Mouse (Mus musculus) liver, adult (tissue): ENCODE results near the gene Dync2li1.

Experiments
- GATA4 ChIP-seq: IDR thresholded peaks from 2 replicates; pipeline ENCODE4 v1.6.1; 2014; ENCODE audit warnings: mild to moderate bottlenecking, low read length; ENCODE audit not compliant: insufficient replicate concordance

Gene Dync2li1

DNA sequence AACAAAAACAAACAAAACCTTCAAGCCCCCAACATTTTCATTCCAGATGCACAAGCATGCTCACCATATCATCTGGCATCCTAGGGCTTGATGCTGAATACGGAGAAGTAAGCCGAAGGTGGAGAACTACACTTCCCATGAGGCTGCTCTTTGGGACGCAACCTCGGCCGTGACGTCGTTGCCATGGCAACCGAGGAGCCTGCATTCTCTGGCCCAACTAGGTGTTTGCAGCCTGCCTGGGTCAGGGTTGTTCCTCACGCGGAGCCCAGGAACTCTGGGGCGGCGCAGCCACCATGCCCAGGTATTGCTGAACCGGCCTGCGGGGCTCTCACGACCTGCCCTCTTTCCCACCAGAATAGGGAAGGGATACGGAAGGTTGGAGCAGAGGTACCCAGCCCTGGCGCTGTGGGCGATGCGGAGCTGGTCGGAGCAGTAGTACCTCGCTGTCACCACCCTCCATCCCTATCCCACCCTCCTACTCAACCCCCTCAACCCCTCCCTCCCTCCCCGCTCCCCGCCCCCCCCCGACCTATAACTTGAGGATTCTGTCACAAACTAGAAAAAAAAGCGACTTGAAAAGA is at the start of gene Dync2li1:
Dync2li1 (plus strand) TSS at position 221 of the 581 bp plus-strand sequence.
- no peak for TF ChIP-seq GATA4

DNA sequence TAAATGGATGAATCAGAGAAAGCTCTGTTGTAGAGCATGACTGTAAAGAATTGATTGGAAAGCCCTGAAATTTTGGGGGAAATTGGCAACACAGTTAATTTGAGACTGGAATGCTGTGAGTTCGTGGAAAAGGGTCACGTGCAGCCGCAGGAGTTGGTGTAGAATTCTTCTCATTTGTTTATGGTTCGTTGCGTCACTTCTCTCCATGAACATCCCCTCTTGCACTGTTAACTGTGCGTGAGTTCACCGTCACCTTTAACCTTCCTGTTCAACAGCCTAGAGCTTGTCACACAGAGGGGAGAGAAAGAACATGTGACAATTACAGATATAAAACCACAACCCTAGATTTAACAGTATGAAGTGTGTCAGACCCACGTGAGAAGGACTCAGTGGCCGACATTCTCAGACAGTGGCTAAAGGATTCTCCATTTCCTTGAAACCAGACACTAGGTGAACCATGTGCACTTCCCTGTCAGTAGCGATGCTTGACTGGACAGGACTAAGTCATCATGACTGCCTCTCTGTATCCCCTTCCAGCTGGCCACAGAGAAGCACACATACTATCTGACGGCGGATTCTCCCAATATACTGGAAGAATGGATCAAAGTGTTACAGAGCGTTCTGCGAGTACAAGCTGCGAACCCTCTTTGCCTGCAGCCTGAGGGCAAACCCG is 49.5 kb upstream of the Dync2li1 start:
- no peak for TF ChIP-seq GATA4

DNA sequence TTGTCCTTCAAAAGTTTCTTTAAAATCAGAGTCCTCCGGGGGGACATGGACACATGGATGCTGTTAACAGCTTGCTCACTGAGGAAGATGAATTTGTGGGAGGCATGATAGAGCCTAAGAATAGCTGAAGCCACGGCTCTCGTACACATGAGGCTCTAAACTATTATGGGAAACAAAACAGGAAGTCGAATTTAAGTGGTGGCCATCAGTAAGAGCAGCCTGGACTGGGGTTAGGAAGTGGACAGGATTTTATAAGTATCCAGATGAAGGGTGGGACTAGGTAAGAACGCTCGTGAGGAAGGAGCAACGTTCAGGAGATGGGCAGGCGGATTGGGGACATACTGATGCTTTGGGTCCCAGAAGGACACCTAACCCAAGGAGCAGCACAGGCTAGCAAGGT is 47.0 kb upstream of the Dync2li1 start:
- no peak for TF ChIP-seq GATA4

DNA sequence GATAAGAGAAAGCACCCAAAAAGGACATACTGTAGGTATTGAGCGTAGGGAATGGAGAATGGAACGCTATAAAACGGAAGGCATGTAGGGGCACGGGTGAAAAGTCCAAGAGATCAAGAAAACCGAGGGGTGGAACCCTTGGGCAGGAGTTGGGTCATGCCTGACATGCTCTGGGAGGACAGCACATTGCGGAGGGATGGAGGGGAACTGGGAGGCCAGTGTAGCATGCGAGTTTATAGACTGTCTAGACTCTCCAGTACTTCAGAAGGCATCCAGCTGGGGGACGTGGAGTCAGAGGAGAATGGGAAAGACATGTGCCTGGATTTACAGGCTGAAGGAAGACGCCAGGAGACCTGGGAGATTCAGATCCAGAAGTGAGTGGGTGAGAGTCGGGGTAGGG is 46.5 kb upstream of the Dync2li1 start:
- TF ChIP-seq GATA4: no peak

DNA sequence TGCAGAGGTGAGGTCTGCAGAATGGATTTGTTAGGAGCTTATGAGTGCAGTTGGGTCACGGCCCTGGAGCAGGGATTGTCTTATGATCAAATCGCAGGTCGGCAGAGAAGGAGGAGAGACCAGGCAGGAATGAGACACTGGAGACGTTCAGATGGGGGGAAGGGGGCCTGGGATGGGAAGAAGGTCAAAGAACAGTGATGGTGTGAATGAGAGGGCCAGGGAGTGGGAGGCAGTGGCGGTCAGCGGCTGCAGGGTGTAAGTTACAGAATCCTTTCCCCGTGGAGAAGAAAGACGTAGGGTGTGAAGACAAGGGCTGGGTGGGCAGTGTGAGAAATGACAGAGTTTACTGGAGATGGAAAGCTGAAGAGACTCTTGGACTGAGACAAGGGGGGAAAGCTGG is 45.5 kb upstream of the Dync2li1 start:
- TF ChIP-seq GATA4: no peak

DNA sequence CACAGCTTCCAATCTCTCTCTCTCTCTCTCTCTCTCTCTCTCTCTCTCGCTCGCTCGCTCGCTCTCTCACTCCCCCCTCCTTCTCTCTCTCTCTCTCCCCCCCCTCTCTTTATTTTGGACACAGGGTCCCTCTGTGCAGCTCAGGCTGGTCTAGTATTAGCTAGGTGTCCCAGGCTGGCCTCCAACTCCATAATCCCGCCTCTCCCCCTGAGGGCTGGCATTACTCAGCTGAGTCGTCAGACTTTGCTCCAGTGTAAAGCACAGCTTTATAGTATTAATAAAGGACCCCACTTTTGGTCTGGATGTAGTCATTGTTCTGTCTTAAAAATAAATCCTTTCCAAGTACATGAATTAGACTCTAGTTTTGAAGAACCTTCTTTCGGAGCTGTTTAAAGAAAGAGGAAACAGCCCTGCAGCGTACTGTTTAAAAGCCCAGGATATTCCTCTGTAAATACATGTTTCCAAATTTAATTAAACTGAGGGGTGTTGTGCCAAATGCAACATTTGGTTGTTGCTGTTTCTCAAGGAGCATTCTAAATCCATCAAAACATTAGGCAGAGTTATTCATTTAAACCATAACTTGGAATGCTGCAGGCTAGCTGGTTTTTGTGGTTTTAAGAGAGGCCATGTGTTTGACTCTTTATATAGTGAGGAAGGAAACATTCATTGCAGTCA is 44.4 kb upstream of the Dync2li1 start:
- no peak for TF ChIP-seq GATA4

DNA sequence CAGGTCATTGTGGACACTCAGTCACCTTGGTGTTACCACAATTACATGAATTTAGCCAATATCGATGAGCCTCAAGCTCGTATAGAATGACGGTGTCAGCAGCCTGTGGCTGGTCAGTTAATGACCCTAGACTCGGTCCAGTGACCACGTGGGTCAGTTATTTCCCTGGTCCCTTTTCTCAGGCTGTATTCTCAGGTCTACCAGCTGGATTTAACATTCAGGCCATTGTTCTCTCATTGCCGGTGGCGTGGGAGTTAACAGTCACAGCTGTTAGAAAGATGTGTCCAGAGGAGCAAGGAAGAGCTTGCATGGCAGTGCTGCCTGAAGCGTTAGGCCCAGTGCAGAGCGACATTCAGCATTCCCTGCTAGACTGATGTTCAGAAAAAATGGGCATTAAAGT is 42.2 kb upstream of the Dync2li1 start:
- no peak for TF ChIP-seq GATA4

DNA sequence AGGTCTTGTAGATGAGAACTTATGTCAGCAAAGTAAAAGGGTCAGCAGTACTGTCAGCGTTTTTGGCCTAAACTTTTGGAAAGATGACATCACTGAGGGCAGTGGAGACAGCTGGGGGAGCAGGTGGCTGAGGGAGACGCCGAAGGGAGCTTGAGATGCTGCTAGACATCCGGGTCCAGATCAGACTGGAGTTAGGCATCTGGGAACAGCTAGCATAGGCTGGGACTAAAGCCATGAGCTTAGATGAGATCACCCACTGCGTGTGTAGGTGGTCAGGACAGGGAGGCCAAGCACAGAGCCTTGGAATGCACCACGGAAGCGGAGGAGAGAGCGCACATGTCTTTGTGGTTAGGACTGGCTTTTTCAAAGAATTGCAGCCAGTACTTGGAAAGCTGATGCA is 41.2 kb upstream of the Dync2li1 start:
- TF ChIP-seq GATA4: no peak

DNA sequence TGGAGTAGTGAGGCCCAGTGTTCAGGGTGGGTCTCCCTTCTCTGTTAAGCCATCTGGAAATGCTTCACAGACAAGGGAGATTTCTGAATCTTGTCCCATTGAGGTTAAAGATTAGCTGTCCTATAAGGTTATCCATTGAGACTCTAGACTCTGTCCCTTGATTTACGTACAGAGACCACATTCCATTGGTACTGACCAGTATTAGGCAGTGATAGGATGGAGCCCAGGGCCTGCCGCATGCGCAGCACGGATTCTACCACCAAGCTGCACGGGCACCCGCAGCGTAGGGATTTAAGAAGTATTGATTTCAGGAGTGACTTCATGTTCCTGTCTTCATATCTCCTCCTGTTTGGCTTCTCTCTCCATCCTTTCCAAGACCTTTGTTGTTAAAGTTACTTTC is 36.2 kb upstream of the Dync2li1 start:
- no peak for TF ChIP-seq GATA4

DNA sequence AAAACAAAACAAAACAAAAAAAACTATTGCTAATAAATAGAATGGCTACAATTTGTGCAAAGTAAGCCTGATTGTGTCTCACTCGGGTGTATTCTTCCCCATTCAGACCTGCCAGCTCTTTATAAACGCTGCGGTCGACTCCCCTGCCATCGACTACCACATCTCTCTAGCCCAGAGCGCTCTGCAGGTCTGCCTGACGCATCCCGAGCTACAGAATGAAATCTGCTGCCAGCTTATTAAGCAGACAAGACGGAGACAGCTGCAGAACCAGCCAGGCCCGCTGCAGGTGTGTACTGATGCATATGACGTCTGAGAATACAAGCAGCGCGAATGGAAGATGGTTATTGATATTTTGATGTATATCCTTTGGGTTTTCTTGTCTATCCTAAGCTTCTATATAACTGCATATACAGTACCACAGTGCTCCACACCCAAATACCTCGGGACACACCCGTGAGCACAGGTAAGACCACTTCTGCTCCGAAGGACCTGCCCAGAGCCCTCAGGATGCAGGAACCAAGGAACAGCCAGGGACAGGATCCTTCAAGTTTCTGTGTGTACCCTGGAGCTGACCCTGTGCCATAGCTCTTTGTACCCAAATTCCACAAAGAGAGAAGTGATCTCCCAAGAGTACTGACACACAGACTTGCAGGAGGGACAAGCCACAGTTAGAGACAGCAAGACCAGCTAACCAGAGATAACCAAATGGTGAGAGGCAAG is 34.7 kb upstream of the Dync2li1 start:
- no peak for TF ChIP-seq GATA4

DNA sequence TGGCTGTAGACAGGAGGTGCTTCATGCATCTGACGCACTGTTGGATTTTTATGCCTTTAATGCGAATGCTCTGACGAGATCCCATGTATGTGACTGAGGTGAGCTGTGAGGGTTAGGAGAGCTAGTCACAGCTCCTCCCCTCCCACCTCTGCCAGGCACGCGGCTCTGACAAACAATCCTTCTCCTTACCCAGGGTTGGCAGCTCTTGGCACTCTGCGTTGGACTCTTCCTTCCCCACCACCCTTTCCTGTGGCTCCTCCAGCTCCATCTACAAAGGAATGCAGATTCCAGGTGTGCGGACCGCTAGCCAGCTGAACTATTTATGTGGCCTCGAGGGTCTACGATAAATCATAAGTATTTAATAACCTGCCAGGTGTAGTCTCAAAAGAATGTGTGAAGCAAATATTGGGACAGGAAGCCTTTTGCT is 30.3 kb upstream of the Dync2li1 start:
- no peak for TF ChIP-seq GATA4

DNA sequence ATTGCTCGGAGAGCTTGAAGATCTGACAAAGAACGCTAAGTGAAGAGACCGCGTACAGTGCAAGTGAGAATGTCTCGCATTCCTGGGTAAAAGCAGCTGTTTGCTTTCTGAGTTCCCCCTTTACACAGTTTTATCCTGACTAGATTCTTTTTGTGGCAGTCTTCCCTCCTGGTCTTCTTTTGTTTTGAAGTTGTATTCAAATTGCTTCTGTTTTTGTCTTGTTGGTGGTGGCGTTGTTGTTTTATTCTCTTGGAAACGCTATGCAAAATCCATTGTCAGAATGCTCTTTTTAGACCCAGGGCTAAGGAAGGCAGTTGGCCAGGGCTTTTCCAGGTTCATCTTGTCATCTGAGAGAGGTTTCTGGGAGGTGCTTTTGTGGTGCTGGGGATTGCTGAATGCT is 29.8 kb upstream of the Dync2li1 start:
- no peak for TF ChIP-seq GATA4

DNA sequence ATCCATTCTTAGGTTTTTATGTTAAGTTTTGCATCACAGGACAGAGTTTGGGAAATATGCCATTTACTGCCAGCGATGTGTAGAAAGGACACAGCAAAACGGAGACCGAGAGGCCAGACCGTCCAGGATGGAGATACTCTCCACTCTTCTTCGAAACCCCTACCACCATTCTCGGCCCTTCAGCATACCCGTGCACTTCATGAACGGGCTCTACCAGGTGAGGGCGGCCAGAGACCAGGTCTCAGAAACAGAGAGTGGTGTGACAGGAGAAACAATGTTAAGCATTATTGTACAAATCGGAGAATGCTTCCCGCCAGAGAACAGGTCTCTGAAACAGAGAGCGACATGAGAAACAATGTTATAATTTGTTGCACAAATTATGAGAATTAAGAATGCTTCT is 28.4 kb upstream of the Dync2li1 start:
- TF ChIP-seq GATA4: no peak

DNA sequence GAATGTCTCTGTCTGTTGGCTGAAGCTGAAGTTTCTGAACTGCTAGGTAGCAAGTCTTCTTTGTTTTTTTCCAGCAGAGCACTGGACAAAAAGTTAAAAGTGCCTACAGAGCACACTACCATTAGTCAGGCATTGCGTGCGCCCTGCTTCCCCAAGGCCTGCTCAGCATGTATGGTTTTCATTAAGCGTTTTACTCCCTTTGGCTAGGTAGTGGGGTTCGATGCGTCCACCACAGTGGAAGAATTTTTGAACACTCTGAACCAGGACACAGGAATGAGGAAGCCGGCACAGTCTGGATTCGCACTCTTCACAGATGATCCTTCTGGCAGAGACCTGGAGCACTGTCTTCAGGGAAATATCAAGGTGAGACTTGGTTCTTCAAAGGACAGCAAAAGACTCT is 27.4 kb upstream of the Dync2li1 start:
- no peak for TF ChIP-seq GATA4

DNA sequence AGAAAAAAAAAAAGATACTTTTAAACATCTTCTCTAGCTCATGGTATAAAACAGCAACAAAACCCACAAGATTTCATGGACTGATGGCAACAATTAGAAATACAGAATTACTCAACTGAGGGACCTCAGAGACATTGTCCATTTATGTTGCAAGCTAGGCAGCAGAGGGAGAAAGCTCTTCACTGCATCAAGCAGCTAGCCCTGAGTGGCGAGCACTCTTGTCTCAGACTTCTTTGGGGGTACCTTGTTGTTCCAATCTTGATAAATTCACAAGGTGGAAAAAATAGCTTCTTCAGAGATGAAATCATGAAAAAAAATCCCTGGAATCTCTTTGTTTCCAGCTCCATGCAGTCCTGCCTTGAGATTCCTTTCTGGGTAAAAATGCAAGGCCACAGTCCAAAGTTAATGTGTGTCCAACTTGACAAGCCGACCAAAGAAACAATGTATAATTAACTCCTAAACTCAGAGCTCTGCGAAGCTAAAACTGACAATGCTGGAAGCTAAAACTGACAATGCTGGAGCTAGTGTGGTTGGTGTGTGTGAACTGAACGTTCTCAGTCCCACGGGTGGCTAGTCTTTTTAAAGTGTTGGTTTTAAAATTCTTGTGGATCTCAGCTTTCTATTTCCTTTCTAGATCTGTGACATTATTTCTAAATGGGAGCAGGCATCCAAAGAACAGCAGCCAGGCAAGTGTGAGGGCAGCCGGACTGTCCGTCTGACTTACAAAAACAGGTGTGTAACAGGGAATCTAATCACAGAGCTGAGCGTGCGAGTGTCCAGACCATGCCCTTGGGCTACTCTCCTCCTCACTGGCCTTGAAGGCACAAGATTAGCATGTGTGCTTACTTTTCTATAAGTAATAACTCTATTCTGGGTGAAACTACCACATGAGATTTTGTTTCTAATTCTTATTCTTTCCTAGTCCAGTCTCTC is 26.0 kb upstream of the Dync2li1 start:
- TF ChIP-seq GATA4: no peak
